Mouse (Mus musculus) ovary, postnatal 10 days (tissue): ENCODE results near the gene Tnf.
"Not testable (repeated sequence)": the region's sequence is repeated elsewhere in the genome, so short reads cannot be mapped to it uniquely, and the experiment has no call there.

Experiments
- DNase-seq: peaks from one replicate; pipeline ENCODE4 v3.0.0; 2022; ENCODE audit warnings: low spot score

Tnf gene

DNA sequence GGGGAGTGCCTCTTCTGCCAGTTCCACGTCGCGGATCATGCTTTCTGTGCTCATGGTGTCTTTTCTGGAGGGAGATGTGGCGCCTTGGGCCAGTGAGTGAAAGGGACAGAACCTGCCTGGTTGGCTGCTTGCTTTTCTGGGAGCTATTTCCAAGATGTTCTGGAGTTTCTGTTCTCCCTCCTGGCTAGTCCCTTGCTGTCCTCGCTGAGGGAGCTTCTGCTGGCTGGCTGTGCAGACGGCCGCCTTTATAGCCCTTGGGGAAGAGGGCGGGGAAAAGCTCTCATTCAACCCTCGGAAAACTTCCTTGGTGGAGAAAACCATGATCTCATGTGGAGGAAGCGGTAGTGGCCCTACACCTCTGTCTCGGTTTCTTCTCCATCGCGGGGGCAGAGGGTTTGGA, at the start of gene Tnf:
TSS of gene Tnf (minus strand) at position 221 of the 400 bp plus-strand sequence.
- DNase-seq, result no peak

DNA sequence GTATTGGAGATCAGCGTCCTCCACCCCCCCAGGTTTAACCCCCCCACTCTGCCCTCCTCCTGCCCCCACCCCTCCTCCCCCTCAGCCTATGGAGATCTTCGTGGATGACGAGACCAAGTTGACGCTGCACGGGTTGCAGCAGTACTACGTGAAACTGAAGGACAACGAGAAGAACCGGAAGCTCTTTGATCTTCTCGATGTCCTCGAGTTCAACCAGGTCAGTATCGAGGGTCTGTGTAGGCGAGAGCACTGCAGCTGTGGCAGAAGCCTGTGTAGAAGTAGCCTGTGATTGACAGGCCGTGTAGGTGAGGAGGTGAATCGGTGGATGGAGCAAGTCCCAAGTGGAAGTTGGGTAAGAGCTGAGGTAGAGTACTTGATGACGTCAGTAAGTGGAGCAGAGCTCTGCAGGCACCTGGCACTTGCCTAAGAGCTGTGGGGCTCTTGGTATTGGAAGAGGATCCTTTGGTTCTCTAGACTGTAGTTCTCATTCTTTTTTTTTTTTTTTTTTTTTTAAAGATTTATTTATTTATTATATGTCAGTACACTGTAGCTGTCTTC, 49.4 kb upstream of the Tnf start:
- DNase-seq, result no peak

DNA sequence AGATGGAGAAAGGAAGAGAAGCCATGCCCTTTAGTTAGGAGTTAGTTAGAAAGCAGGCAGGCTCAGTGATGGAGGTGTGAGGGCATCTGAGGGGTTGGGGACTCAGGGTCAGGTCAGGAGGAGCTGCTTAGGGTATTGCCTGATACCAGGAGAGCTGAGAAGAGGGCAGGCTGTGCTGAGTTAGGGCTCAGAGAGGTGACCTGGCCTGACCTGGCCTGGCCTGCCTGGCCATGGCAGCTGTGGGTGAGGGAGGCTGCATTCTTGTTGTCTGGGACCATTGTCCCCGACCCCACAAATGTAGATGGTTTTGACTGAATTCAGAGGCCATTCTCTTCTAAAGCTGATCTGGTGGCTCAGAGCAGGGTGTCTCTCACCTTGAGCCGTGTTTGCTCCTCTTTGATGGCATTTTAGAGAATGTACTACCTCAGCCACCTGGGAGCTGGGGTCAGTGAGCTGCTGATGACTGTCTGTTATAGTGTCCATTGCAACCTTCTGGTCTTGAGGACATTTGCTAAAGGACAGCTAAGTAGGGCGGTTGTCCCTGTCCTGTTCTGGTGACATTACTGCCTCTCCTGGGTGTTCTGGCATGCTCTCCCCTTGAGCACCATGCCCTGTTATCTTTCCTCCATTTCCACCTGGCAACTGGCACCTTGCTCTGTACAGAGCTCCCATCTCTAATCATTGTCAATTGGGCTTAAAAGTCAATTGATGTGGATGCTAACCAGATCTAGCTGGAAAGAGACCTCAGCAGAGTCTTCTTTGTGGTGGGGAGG, 48.7 kb upstream of the Tnf start:
- DNase-seq, result no peak

DNA sequence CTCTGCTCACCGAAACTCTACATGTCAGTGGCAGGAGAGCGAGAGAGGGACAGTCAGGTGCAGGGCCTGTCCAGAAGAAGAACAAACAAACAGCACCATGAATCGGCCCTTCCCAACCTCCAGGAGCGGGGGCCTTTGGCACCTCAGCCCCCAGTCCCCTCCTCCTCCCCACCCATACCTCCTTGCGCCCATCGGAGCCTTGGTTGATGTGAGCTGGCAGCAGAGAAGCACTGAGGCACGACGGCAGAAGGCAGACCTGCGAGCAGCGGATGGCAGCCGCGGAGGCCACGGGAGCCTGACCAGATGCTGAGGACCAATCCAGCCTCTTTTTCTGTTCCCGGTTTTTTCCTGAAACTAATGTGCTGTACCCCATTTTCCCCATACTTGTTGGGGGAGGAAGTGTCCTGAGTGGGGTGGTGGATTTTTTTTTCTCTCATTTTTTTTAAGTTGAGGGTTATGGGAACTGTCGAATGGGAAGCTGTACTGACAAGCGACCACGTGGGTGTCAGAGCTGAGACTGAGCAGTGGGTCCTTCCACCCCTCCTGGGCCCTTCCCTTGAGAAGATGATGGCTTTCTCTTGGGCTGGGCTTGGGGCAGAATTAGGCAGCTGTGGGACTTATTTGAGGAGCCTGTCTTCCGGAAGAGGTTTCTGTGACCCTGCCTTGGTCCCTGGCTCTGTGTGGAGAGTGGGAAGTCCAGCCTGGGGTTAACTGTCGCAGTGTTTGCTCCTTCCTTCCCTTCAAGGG, 47.8 kb upstream of the Tnf start:
- no peak for DNase-seq

DNA sequence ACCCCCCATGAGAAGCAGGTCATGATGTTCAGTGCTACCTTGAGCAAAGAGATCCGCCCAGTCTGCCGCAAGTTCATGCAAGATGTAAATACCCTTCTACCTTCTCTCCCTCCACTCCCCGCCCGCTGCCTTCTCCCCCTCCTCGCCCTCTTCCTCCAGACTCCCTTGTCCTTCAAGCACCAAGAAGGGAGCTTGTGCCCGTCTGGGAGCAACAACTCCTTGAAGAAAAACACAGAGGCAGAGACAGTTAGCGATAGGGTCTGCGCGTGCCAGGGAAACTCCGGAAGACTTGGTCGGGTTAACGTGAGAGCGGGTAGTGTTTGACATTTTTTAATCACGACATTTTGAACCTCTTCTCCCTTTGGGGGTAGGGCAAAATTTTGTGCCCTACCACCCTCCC, 47.2 kb upstream of the Tnf start:
- DNase-seq, result no peak

DNA sequence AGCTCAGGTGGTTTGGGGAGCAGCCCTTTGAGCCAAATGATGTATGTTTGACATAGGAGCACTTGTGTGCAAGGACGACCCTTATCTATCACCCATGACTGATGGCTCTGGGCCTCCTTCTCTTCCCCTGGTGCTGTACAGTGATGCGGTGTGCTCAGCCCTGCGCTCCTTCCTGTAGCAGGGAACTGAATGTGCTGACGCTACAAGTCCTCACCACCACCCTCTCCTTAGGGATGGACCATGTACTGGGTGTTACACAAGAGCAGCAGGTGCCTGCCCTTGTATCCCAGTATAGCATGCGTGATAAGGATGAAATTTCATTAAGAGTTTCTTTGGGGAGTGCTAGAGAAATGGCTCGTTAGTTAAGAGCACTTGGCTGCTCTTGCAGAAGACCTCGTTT, 45.3 kb upstream of the Tnf start:
- no peak for DNase-seq

DNA sequence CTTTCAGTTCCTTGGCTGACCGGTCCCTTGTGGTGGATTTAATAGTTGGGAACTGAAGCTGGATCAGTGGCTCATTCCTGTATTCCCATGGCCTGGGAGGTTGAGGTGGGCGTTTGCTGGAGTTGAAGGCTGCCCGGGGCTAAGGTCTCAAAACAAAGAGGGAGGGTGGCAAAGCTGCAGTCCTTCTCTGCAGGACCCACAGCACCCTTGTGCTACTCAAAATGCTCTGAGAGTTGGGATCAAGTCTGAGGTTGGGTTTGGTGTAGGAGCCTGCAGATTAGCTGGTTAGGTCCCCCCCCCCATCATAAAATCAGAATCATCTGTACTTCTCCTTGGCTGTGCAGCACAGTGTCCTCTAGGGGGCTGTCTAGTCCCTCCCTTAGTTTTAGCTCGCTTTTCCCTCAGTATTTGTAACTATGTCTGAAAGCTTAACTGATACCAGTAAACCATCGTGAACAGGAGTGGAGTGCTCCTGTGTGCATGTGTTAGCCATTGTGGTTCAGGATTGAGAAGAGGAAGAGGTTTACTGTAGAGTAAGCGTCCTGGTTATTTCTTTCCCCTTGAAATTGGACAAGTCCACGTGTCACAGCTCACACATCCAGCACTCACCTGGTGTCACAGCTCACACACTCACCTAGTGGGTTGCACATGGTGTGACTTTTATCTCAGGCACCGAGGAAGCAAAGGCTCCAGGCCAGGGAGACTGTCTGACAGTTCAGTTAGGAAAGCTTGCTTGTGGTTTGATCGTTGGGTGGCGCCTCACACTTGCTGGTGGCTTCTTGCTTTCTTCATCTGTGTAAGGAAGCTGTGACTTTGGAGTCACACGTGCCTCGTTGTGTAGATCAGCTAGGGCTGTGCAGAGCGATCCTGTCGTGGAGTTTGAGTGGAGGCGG, 44.2 kb upstream of the Tnf start:
- DNase-seq, result no peak

DNA sequence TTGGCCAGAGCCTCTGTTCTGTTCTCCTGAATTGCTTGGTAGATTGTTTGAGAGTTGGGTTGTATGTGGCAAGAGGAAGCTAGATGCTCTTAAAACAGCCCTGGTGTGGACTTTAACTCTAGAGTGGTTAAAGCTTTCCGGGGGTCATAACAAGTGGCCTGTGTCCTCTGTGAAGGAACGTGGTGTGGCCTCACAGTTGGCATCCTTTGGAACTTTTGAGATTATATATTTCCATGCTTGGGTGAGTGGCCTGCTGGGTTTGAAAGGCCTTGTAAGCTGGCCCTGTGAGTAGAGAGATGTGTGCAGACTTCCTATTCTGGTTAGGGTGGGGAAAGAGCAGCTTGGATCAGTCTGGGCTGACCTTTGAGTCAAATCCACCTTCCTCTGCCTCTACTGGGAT, 43.2 kb upstream of the Tnf start:
- no peak for DNase-seq

DNA sequence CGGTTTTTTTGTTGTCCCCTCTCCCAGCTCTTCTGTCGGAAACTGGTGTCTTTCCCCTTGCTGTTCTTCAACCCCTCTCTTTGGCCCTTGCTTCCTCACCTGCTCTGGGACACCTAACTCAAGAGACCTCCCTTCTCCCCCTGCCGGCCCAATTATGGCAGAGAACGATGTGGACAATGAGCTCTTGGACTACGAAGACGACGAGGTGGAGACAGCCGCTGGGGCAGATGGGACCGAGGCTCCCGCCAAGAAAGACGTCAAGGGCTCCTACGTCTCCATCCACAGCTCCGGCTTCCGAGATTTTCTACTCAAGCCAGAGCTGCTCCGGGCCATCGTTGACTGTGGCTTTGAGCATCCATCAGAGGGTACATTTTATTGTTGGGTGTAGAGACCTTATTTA, 41.3 kb upstream of the Tnf start:
- DNase-seq, result no peak

DNA sequence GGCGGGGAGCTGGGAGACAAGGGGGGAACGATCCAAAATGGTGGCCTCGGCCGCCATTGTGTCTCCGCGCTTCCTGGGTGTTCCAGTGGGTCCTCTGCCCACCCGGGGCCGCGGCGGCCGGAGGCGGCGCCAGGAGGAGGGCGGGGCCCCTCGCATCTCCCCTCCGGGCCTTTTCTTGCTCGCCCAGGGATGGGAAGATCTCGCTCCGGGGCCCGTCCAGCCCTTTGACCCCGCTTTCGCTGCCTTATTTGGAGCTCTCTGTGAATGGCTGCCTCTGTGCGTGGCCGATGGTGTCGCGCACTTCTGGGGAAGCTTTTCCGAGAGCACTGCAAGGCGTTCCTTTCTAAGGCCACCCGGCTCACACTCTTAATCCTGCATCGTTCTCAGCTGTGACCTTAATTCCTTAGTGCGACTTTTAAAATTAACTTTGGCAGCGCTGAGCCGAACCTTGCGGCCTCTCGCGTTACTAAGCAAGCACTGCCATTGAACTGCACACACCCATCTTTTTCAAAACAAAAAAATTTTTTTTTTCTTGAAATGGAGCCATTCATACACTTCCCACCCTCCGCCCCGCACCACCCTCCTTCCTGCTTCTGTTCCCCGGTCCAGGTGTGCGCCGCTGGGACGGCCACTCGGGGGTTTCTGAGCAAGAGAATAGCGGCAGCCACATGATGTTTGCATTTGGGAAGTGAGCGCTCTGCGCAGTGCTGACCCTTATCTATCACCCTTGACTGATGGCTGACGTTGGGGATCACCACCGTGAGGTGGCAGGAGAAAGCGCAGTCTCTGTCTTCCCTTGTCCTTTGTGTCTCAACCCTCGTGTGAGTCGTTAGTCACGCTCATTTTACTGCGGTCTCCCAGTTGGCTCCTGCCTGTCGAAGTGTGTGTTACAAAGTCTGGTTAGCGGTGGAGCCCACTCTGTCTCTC, 40.5 kb upstream of the Tnf start:
- DNase-seq, result no peak

DNA sequence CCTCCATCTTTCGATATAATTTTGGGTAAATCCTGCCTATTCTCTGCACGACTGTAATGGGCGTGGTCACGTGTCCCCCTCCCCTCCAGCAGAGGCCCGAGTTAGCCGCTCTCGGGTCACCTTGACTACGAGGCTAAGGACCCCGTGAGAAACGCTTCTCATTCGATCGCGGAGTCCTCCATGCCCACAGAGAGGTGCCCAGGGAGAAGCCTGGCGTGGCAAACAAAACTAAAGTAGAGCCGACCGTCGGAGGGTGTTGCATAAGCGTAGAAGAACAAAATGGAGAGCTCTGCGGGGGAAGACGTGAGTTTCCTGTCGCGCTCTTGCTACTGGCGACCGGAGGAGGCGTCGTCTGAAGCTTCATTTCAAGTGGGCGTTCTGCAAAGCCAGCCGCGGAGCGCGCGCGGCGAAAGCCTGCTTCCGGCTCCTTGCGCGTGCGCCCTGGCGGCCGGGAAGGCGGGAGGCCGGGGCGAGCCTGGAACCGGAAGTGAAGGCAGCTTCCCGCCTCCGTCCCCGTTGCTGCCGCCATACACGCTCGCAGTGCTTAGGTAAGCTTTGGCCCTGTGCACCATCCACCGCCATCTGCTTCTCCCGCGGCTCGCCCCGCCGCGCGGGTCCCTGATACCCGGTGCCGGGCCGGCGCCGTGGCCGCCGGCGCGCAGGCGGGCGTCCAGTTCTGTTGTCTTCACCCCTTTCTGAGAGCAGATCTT, 39.7 kb upstream of the Tnf start, which contains the start of gene Ddx39b:
TSS of gene Ddx39b (plus strand) at position 442 of the 710 bp plus-strand sequence.
- DNase-seq, result peak; percentile 92

DNA sequence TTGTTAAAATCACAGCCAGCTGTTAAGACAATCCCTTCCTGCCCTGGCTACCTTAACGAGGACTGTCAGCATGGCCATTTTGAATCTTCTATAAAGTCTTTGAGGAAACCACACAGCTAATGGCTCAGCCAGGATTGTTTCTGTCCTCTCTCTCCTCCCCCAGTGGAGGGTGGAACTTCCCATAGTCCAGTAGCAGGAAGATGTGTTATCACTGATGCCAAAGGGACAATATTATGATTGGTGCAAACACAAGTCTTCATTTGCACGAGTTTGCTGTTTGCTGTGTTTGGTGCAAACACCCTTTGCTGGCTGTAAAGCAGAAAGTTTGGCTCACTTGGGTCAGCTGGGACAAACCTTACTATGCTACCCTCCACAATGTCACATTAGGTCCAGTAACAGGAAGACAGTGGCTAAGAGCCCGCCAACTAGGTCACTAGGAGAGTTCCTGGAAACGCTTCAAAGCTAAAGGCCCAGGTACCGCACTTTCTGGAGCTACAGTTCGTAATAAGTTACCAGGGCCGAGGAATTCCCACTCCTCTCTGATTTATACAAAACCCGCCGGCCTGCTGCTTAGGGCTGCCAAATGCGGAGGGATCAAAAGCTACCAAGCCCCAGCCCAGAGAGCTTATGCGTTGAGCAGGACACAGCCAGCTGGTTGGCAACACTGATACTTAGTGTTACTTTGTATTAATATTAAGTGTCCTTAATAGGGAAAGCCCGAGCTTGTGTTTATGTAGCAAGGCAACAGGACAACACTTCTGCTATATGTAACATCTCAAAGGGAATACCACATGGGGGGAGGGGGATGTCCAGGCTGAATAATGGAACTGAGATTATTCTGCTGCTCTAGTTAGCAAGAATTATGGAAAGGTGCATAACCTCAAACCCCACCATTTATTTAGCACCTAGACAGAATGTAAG, 38.8 kb upstream of the Tnf start:
- DNase-seq, result no peak

DNA sequence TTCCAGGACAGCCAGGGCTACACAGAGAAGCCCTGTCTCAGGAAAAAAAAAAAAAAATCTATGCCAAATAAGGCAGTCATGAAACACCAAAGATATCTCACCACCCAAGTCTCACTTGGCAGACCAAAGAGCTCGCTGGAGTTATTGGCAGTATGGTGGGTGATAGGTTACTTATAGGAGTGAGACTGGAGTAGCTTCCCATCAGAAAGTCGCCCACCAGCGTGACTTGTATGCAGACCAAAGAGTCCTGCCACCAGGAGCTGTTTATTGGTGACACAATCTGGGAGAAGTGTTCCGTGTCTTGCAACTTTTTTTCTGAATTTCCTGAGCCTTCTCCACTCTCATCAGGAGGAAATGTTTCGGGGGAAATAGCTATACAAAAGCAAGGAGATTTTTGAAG, 37.9 kb upstream of the Tnf start:
- DNase-seq, result no peak

DNA sequence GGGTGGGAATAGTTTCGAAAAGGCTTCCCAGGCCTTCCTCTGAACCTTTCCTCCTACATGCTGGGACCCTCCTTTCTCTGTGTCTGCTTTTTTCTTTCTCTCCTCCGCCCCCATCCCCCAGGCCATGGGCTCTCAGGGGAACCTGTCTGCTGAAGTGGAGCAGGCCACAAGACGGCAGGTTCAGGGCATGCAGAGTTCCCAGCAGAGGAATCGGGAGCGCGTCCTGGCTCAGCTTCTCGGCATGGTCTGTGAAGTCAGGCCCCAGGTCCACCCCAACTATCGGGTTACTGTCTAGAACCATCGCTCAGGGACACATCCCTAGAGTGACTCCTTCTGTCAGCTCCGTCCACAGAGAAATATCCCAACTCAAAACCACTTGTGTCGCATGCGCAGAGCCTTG, 35.7 kb upstream of the Tnf start:
- DNase-seq, result no peak

DNA sequence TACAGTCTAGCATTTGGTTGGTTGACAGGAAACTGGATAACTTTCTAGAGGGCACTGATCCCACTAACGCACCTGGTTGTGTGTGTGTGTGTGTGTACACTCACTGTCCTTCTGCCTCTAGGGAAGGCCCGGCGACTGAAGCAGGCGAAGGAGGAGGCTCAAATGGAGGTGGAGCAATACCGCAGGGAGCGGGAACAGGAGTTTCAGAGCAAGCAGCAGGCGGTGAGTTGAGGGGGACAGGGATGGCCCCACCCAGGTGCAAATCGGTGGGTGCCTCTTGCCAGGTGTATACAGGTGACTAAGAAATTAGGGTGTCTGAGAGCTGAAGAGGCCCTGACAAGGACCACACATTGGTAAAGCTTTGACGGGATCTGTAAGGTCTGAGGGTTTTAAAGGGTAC, 35.2 kb upstream of the Tnf start:
- no peak for DNase-seq

DNA sequence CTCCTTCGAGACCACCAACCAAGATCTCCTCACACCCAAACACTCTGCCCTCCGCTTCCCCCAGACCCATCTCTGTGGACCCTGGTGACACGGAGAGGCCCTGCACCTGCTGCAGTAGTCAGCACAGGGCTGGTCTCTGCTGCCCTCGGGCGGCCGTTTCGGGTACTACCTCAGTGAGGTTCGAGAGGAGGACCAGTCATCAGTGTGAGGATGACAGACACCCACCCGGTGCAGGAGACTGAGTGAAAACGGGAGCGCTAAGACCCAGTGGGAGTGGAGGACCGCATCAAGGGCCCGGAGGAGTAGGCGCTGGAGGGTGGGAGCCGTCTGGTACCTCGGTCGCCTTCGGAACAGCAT, 34.6 kb upstream of the Tnf start:
- peak; percentile 99 for DNase-seq

DNA sequence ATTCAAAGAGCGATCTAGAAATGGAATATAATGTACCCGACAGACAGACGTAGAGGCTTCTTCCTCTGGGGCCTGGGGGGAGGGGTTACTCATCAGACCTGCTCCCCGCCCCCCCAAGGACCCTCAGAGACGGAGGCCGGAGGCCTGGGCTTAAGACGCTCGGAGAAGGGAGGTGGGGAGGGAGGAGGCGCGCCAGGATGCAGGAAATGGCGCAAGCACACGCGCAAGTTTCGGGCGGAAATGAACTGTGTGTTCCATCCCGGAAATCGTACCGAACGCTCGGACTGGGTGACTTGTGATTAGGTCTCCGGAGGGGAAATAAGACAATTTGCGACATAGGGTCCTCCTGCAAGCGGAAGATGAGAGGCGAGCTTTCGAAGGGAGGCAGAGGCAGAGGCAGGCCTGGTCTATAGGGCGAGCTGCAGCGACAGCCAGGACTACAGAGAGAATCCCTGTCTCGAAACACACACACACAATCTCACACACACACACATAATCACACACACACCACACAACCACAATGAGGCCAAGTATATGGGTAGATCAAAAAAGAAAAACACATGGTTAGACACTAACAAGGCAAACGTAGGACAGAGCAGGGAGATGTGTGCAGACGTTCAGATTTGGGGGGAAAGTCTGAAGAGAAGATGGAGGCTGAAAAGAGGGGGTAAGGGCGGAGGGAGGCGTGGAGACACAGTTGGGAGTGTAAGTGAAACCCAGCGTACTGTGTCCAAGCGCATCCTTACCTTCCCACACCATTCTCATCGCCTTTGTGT, 34.0 kb upstream of the Tnf start, which contains the start of gene Nfkbil1:
TSS of gene Nfkbil1 (minus strand) at position 179 of the 776 bp plus-strand sequence.
- peak; percentile 61 for DNase-seq

DNA sequence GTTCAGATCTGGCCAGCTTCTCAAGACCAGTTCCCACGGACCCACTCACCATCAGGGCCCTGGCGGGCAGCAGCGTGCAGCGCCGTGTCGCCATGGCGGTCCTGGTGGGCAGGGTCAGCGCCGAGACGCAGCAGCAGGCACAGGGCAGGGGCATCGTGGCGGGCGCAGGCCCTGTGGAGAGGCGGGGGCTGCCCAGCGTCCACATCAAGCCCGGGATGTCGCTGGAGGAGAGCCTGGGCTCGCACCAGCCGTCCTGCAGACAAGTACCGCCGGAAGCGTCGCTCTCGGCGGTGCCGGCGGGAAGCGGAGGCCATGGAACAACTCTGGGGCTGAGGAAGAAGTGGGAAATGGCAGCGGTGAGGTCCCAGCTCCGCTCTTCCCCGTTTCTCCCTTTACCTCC, 33.1 kb upstream of the Tnf start:
- DNase-seq, result peak; percentile 42

DNA sequence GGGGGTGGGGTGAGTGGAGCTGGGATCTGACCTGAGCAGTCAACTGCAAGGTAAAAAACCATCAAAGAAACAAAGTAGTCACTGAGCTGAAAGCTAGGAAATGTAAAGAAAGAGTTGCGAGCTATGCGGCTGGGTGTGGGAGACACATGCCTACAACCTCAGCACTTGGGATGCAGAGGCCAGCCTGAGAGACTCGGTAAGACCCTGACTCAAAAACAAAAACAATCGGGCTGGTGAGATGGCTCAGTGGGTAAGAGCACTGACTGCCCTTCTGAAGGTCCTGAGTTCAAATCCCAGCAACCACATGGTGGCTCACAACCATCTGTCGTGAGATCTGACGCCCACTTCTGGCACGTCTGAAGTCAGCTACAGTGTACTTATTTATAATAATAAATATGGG, 32.3 kb upstream of the Tnf start:
- DNase-seq, result not testable (repeated sequence)
